Mouse (Mus musculus) testis, adult 2 months (tissue): ENCODE data around the gene Hes7. TPM values are rescaled to one million over a fixed set of nuclear protein-coding genes. Genes with fewer than 3 reads are reported as not detected.

Experiments
- H3K27ac ChIP-seq: fragments of 200-500 bp; 2 replicates; pipeline ENCODE4 v1.5.1; 2012; ENCODE audit warnings: low read depth, low read length; ENCODE audit not compliant: control insufficient read depth, insufficient read depth
- H3K27me3 ChIP-seq: fragments of 200-500 bp; 2 replicates; pipeline ENCODE4 v1.6.1; 2012; ENCODE audit warnings: mild to moderate bottlenecking, low read length, moderate library complexity; ENCODE audit not compliant: control insufficient read depth, insufficient read depth
- H3K36me3 ChIP-seq: fragments of 200-500 bp; 2 replicates; pipeline ENCODE4 v1.6.1; 2012; ENCODE audit warnings: mild to moderate bottlenecking, low read length; ENCODE audit not compliant: control insufficient read depth, insufficient read depth
- H3K4me1 ChIP-seq: fragments of 200-500 bp; 2 replicates; pipeline ENCODE4 v1.6.1; 2012; ENCODE audit warnings: low read length; ENCODE audit not compliant: control insufficient read depth, insufficient read depth
- H3K4me3 ChIP-seq: fragments of 200-500 bp; 2 replicates; pipeline ENCODE4 v1.5.1; 2012; ENCODE audit warnings: low read depth, mild to moderate bottlenecking, low read length, moderate library complexity, mixed read lengths; ENCODE audit not compliant: control insufficient read depth
- CTCF ChIP-seq: fragments of 200-500 bp; IDR thresholded peaks from 2 replicates; pipeline ENCODE4 v1.5.1; 2012; ENCODE audit warnings: low read depth, mild to moderate bottlenecking, inconsistent platforms, low read length, moderate library complexity; ENCODE audit not compliant: control insufficient read depth, insufficient read depth, insufficient replicate concordance
- POLR2A ChIP-seq: fragments of 200-500 bp; IDR thresholded peaks from 2 replicates; pipeline ENCODE4 v1.6.1; 2012; ENCODE audit warnings: low read depth, mild to moderate bottlenecking, inconsistent platforms, low read length, moderate library complexity; ENCODE audit not compliant: control insufficient read depth
- polyA plus RNA-seq: library from polyadenylated mRNA; depleted of rRNA; stranded (reverse); fragments of >200 nt; gene quantifications from 2 replicates; pipeline ENCODE4 v1.2.3, GENCODE M21; 2012

Hes7 gene
- polyA plus RNA-seq, 1 experiment, result 0.17 TPM

DNA sequence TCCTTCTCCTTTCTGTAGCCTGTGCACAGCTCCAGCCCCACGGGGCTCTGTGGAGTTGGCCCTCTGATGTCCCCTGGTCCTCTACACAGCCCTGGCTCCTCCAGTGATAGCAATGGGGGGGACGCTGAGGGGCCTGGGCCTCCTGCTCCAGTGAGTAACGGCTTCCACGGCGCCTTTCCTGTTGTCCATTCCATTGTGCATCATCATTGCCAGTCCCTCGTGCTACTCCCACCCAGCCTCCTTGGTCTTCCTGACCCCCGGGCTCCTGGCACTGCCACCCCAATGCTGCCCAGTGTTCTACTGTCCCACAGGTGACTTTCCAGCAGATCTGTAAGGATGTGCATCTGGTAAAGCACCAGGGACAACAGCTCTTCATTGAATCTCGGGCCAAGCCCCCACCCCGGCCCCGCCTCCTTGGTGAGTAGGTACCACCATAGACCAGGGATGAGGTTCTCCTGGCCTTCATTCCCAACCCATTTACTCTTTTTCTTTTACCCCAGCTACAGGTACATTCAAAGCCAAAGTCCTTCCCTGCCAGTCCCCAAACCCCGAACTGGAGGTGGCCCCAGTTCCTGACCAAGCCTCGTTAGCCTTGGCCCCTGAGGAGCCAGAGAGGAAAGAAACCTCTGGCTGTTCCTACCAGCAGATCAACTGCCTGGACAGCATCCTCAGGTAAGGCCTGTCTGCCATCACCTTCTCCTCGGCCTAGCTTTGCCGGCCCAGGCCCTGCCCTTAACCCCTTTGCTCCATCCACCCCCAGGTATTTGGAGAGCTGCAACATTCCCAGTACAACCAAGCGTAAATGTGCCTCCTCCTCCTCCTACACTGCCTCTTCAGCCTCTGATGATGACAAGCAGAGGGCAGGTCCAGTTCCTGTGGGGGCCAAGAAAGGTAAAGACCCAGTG is 16.4 kb upstream of the Hes7 start:
- H3K4me3 ChIP-seq, result no peak overlapping the region
- no peak for TF ChIP-seq CTCF
- no peak for TF ChIP-seq POLR2A

DNA sequence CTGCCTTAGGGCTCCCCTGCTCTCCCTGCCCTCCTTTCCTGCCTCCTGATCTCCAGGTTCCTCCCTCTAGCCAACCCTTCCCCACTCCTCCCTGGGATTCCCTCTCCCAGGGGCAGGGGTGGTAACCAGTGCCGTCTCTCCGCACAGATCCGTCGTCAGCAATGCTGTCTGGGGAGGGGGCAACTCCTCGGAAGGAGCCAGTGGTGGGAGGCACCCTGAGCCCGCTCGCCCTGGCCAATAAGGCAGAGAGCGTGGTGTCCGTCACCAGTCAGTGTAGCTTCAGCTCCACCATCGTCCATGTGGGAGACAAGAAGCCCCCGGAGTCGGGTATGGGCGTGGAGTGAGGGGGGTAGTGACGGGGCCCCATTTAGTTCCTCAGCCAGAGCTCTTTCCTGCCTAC is 15.7 kb upstream of the Hes7 start:
- H3K4me3 ChIP-seq, result no peak overlapping the region
- TF ChIP-seq CTCF, result no peak
- TF ChIP-seq POLR2A, result no peak
- H3K27me3 ChIP-seq, result no peaks in the 10 kb centered on the region
- H3K27ac ChIP-seq, result no peak overlapping the region
- H3K36me3 ChIP-seq, result peaks cover 8% of the 10 kb centered on the region
- H3K4me1 ChIP-seq, result peaks cover 6% of the 10 kb centered on the region

More for the DNA sequence above, 16.4 kb upstream of the Hes7 start:
- no peak overlapping the region for H3K27ac ChIP-seq
- H3K36me3 ChIP-seq, result peaks cover 6% of the 10 kb centered on the region
- H3K4me1 ChIP-seq, result peaks cover 4% of the 10 kb centered on the region
- H3K27me3 ChIP-seq, result no peaks in the 10 kb centered on the region

DNA sequence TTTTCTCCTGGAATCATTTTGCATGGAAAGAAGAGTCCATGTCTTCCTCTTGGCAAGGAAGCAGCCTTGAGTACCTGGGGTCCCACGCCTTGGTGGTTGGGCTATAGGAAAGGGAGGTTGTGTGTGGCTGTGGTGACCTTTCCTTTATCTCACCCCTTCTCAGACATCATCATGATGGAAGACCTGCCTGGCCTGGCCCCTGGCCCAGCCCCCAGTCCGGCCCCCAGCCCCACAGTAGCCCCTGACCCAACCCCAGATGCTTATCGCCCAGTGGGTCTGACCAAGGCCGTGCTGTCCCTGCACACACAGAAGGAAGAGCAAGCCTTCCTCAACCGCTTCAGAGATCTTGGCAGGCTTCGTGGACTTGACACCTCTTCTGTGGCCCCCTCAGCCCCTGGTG is 15.0 kb upstream of the Hes7 start:
- TF ChIP-seq CTCF, result no peak
- H3K27me3 ChIP-seq, result no peaks in the 10 kb centered on the region
- H3K4me1 ChIP-seq, result peaks cover 4% of the 10 kb centered on the region
- H3K4me3 ChIP-seq, result peak overlapping the region; percentile 62
- no peak overlapping the region for H3K27ac ChIP-seq
- H3K36me3 ChIP-seq, result peaks cover 8% of the 10 kb centered on the region

DNA sequence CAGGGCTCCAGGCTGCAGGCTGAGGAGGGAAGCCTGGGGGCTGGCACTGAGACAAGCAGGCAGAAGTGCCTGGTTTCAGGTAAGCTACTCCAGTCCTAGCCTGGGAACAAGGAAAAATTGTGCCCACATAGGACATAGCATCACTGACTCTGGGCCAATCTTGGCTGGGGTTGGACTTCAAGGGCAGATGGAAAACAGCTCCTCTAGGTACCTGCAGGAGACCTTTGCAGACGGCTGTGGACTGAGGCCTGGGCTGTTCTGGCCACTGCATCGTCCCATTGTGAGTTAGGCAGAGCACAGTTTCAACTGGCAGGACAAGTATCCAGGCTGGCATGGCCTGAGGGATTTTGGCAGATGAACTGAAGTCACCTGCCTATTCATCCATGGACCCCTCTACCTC is 14.4 kb upstream of the Hes7 start:
- no peaks in the 10 kb centered on the region for H3K27me3 ChIP-seq
- H3K36me3 ChIP-seq, result peaks cover 8% of the 10 kb centered on the region
- peak overlapping the region; percentile 61 for H3K4me3 ChIP-seq
- no peak for TF ChIP-seq CTCF
- TF ChIP-seq POLR2A, result no peak
- no peak overlapping the region for H3K27ac ChIP-seq
- H3K4me1 ChIP-seq, result peaks cover 4% of the 10 kb centered on the region

DNA sequence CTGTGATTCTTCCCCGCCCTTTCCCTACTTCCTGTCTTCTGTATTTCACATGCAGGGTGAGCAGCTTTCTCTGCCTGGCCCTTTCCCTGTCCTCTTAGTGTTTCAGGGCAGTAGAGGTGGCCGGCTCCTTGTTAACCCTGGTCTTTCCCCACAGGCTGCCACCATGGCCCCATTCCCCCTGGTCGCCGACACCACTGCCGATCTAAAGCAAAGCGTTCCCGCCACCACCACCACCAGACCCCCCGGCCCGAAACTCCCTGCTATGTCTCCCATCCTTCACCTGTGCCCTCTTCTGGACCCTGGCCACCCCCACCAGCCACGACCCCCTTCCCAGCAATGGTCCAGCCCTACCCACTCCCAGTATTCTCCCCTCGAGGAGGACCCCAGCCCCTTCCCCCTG is 13.9 kb upstream of the Hes7 start:
- no peak for TF ChIP-seq POLR2A
- no peak for TF ChIP-seq CTCF
- peaks cover 5% of the 10 kb centered on the region for H3K36me3 ChIP-seq
- peaks cover 4% of the 10 kb centered on the region for H3K4me1 ChIP-seq
- H3K27me3 ChIP-seq, result no peaks in the 10 kb centered on the region
- H3K4me3 ChIP-seq, result no peak overlapping the region; the same call in 1 of the 2 replicates
- no peak overlapping the region for H3K27ac ChIP-seq

DNA sequence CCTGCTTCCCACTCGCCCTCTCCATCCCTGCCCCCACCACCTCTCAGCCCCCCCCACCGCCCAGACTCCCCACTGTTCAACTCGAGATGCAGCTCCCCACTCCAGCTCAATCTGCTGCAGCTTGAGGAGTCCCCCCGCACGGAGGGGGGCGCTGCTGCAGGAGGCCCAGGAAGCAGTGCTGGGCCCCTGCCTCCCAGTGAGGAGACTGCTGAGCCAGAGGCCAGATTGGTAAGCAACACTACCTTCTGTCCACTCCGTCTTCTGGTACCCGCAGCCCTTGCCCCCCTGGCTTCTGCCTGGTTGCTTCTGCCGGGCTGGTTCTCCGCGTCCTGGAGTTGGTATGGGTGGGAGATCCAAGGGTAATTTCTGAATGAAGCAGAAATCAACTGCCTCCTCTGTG is 13.4 kb upstream of the Hes7 start:
- Histone ChIP-seq H3K4me3 (no peak overlapping the region), H3K36me3 (peaks cover 2% of the 10 kb centered on the region), H3K27me3 (no peaks in the 10 kb centered on the region), H3K27ac (no peak overlapping the region), H3K4me1 (peaks cover 4% of the 10 kb centered on the region)
- no peak for TF ChIP-seq CTCF
- no peak for TF ChIP-seq POLR2A

DNA sequence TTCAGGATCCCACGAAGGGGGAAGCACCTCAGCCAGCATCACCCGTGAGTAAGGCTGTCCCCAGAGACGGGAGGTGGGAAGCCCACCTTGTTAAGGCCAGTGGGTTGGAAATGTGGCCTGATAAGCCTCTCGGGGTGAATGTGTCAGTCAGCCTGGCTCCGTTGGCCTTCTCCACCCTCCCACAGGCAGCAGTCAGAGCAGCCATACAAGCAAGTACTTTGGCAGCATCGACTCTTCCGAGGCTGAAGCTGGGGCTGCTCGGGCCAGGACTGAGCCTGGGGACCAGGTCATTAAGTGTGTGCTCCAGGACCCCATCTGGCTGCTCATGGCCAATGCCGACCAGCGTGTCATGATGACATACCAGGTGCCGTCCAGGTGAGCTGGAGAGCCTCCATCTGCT is 12.5 kb upstream of the Hes7 start:
- Histone ChIP-seq H3K4me1 (peaks cover 4% of the 10 kb centered on the region), H3K27ac (no peak overlapping the region), H3K36me3 (peaks cover 2% of the 10 kb centered on the region), H3K27me3 (no peaks in the 10 kb centered on the region), H3K4me3 (no peak overlapping the region)
- TF ChIP-seq CTCF (no peak), POLR2A (no peak)

DNA sequence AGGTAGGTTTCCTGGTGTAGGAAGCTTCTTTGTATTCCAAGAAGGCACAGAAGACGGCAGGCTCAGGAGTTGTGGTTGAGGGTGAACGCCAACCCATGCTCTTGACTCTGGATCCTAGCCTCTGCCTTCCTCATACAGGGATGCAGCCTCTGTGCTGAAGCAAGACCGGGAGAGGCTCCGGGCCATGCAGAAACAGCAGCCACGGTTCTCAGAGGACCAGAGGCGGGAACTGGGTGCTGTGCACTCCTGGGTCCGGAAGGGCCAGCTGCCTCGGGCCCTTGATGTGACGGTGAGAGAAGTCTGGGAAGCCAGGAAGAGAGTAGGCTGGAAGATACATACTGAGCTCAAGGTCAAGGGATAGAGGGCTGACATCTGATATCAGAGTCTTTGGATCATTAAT is 12.0 kb upstream of the Hes7 start:
- Histone ChIP-seq H3K4me1 (peaks cover 4% of the 10 kb centered on the region), H3K27ac (no peak overlapping the region), H3K4me3 (no peak overlapping the region), H3K27me3 (no peaks in the 10 kb centered on the region), H3K36me3 (peaks cover 2% of the 10 kb centered on the region; the same call in 1 of the 2 replicates)
- TF ChIP-seq CTCF, result no peak
- no peak for TF ChIP-seq POLR2A
